Mouse (Mus musculus) kidney, adult 11 months (tissue): Measurements from ENCODE around the gene Sept1.
"Not testable (repeated sequence)": the region's sequence is repeated elsewhere in the genome, so short reads cannot be mapped to it uniquely, and the experiment has no call there.

Source experiments
- DNase-seq: peaks from one replicate; pipeline ENCODE4 v3.0.0; 2022

Sept1 gene

DNA sequence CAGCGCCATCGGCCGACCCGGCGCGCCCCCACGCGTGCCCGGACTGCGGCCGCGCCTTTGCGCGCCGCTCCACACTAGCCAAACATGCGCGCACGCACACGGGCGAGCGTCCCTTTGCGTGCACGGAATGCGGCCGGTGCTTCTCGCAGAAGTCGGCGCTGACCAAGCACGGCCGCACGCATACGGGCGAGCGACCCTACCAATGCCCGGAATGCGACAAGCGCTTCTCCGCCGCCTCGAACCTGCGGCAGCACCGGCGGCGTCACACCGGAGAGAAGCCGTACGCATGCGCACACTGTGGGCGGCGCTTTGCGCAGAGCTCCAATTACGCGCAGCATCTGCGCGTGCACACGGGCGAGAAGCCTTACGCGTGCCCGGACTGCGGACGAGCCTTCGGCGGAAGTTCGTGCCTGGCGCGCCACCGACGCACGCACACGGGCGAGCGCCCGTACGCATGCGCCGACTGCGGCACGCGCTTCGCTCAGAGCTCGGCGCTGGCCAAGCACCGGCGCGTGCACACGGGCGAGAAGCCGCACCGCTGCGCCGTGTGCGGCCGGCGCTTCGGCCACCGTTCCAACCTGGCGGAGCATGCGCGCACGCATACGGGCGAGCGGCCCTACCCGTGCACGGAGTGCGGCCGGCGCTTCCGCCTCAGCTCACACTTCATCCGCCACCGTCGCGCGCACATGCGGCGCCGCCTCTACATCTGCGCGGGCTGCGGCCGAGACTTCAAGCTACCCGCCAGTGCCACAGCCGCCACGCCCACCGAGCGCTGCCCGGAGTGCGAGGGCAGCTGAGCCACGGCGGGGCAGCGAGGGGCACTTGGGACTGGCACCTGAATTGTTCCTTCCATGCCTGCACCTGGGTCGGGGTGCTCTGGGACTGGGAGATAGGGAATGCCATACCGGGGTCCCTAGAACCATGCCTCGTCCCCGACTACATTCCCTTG is 21.2 kb upstream of the Sept1 start:
- DNase-seq = peak; percentile 92

DNA sequence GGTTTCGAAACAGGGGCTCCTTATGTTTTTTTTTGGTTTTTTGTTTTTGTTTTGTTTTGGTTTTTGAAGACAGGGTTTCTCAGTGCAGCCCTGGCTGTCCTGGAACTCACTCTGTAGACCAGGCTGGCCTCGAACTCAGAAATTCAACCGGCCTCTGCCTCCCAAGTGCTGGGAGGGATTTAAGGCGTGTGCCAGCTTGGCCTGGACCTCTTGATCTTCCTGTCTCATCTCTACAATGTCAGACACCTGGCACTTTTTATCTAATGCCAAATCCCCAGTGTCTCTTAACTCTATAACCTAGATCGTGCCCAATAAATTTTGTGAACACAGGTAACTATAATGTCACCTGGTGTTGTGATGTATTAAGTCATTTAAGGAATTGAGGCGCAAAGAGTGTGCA is 20.4 kb upstream of the Sept1 start:
- DNase-seq = no peak

DNA sequence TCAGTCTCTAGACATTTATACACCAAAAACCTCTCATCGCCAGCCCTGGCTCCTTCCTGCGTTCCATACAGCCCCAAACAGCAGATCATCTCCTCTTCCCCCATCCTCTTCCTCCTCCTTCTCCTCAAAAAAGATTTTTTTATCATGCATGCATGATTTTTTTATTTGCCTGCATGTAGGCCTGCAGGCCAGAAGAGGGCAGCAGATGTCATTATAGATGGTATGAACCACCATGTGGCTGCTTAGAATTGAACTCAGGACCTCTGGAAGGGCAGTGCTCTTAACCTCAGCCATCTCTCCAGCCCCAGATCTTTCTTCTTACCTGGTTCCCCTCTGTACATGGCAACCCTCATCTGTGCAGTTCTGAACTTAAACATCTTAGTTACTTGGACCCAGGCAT is 19.5 kb upstream of the Sept1 start:
- DNase-seq = no peak

GRCm38 (mm10) chr7:127250511-127250910 is 17.6 kb upstream of the Sept1 start:
- DNase-seq = not testable (repeated sequence)

DNA sequence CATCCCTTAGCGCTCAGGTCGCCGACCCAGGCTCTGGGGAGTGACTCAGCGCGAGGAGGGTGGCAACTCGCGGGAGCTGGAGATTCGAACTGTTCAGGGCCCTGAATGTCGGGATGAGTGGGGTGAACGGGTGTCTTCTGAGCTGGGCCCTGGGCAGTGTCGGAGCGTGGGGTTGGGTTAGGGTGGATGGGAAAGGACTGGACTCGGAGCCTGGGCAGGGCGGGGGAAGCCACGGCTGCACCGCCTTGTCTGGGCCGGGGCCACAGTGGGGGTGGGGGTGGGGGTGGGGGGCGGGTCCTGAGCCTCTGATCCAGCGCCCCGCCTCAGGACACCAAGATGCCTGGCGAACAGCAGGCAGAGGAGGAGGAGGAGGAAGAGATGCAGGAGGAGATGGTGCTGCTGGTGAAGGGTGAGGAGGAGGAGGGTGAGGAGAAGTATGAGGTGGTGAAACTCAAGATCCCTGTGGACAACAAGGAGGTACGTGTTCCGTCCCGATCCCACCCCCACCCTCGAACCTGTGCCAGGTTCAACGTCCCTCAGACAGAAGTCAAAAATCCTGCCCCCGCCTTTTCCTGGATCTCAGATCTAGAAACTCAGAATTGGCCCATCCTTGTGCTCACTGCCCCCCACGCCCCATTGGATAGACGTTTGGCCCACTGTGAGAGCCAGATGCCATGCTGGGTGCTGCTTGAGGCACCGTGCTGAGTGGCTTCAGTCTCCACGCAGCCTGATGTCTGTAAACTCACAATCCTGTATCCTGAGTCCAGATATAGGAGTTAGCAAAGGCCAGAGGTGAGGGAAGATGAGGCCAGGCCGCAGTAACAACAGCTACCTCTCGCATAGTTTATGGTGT is 12.0 kb upstream of the Sept1 start:
- DNase-seq = no peak

DNA sequence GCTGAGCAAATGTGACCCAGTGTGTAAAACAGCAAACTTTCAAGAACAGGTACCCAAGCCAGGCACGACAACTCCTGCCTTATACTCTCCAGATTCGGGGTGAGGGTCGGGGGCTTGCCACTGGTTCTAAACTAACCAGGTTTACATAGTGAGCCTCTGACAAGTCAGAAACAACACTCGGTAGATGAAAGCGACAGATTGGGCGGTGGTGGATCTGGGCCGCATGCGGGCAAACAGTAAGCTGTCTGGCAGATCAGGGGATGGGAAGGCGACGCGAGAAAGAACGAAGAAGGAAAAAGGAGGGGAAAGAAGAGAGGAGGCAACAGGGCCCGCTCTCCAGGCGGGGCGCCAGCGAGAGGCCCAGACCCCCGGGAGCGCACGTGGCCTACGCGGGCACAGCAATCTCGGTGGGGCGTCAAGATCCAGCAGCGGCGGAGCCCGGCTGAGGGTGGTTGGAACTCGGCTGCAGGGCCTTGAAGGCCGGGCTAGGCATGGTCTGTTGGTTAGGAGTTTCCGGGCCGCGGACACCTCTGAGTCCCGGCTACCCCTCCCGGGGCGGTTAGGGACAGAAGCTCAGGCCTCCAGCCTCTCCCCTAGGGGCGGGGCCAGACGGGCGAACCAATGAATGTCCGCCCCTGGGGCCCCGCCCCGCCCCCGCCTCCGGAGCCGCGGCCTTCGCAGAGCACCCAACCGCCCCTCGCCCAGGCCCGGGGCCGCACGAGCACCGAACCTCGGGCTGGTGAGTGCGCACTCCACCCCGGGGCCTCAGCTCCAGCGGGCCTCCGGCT is 11.1 kb upstream of the Sept1 start, which contains the start of gene Zfp771:
Zfp771 (plus strand) TSS at position 405 of the 788 bp plus-strand sequence.
- peak; percentile 97 for DNase-seq

DNA sequence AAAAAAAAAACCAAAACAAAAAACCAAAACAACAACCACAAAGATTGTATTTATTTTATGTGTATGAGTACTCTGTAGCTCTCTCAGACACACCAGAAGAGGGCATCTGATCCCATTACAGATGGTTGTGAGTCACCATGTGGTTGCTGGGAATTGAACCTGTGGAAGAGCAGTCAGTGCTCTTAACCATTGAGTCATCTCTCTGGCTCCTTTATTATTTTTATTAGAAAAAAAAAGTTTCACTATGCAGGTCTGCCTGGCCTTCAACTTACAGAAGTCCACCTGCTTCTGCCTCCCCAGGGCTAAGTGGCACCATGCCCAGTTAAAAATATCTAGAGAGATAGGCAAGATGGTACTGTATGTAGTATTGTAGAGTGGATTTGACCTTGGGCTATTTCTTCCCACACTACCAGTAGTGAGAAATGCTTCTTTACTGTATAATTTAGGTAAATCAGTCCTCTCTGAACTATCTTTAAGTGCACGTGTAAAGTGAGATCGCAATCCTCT is 10.5 kb upstream of the Sept1 start:
- no peak for DNase-seq

- DNase-seq = no peak
These were observed 1.8 kb upstream of the Sept1 start for GRCm38 (mm10) chr7:127234777-127235176.

GRCm38 (mm10) chr7:127233765-127234164 is 835 bp upstream of the Sept1 start:
- DNase-seq = no peak

- no peak for DNase-seq
These were observed 429 bp upstream of the Sept1 start for GRCm38 (mm10) chr7:127233368-127233749.

GRCm38 (mm10) chr7:127231826-127232621 is 906 bp downstream of the Sept1 start:
- DNase-seq = no peak

DNA sequence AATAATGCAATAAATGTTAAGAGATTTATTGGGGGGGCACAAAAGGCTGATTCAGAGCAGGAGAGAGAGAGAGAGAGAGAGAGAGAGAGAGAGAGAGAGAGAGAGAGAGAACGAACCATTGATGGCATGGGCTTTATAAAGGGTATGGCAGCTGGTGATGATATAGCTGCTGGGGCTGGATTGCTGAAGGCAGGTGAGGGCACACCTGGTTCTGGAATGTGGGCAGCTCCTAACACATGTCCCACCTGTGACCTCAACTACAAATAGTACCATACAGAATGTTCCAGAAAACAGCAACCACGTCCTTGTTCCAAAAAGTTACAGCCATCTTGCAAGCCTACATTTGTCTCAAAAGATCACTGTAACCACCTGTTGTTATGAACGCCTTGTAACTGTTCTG is 1.6 kb downstream of the Sept1 start:
- DNase-seq = no peak

DNA sequence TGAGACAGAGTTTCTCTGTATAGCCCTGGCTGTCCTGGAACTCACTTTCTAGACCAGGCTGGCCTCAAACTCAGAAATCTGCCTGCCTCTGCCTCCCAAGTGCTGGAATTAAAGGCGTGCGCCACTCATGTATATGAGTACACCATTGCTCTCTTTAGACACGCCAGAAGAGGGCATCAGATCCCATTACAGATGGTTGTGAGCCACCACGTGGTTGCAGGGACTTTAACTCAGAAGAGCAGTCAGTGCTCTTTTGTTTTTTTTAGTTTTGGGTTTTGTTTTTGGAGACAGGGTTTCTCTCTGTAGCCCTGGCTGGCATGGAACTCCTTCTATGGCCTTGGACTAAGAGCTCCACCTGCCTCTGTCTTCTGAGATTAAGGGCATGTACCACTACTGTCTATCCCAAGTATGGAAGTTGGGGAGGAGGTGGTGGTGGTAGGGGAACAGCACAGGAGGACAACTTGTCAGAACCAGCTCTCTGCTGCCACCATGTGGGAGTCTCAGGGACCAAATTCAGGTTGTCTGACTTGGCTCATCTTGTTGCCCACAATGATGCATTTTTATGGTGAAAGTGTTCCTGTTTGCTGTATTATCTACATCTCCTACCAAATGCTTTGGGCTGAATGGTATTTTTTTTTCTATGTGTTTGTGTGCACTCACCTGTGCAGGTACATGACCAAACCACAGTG is 4.2 kb downstream of the Sept1 start:
- peak; percentile 66 for DNase-seq

GRCm38 (mm10) chr7:127225147-127225995 is 7.6 kb downstream of the Sept1 start:
- no peak for DNase-seq

DNA sequence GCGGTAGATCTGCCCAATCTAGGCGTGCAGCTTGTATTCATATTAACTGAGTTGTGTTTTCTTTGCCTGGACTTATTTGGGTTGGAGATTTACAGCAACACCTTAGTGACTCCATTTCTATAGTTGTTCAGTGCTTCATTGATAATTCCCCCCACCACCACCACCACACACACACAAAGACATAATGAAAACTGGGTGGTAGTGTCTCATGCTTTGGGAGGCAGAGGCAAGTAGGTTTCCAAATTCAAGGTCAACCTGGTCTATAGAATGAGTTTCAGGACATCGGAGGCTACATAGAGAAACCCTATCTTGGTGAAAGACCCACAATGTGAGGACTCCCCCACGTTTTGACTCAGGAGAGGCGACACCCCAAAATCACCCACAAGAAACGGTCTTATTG is 8.3 kb downstream of the Sept1 start:
- DNase-seq = no peak

DNA sequence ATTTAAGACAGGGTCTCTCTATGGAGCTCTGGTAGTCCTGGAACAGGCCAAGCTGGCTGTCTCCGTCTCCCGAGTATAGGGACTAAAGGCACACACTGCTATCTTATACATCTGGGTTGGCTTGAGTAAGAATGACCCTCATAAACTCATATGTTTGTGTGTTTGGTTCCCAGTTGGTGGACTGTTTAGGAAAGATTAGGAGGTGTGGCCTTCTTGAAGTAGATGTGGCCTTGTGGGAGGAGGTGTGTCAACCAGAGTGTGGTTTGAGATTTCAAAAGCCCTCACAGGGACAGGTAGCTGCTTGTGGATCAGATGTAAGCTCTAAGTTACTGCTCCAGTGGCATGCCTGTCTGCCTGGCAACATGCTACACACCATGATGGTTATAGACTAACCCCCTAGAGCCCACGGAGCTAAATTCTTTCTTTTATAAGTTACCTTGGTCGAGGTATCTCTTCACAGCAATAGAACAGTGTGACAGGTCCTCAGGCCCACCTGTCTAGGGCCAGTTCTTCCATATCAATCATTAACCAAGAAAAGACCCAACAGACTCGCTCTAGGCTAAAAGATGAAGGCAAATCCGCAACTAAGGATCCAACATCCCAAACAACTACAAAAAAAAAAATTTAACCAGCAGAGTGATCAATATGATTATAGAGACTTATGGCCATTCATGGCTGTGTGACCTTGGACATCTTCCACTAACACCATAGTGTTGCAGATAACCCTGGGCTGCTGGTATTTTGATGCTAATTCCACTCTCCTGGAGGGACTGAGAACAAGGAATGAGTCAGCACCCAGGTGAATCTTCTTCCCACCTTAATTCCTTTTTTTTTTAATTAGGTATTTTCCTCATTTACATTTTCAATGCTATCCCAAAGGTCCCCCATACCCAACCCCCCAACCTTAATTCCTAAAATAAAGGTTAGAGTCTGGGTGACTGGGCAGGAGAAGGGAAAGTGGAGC is 9.1 kb downstream of the Sept1 start:
- no peak for DNase-seq

DNA sequence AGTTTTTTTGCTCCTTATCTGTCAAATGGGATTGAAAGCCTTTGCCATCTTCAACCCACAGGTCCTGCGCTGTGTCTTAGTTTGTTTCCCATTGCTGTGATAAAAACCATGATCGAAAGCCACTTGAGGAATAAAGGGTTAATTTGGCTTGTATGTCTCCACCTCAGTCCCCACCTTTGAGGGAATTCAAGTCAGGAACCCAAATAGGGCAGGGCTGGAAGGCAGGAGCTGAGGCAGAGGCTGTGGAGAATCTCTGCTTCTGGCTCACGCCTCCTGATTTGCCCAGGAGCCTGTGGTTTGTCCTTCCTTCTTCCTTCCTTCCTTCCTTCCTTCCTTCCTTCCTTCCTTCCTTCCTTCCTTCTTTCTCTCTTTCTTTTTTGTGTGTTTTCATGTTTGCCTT is 9.8 kb downstream of the Sept1 start:
- DNase-seq = no peak

- no peak for DNase-seq
These were observed 12.5 kb downstream of the Sept1 start for GRCm38 (mm10) chr7:127220440-127220839.

DNA sequence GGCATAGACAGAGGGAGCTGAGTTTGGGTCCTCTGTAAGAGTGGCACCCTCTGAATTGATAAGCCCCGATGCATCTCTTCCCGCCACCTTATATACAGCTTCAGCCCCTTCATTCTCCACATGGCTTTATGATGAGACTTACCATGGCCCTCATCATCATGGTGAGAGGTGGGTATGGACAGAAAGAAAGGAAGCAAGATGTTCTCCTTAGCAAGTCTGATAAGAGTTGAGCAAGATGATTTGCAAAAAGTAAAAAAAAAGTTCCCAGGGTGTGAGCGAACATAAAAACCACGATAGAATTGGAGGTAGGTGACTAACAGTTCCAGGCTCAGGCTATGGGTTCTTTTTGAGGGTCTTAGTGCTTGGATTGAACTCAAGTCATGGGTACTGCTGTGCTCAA is 14.3 kb downstream of the Sept1 start:
- DNase-seq = no peak
